Mouse (Mus musculus) monocyte, adult 5-6 weeks (primary cell): ENCODE results near the gene Avl9. TPM values are rescaled to one million over a fixed set of nuclear protein-coding genes. Genes with fewer than 3 reads are reported as not detected.

Experiments
- ATAC-seq: fragments of 153-309, 156-312 bp; replicated peaks from 2 replicates; pipeline ENCODE4 v1.8.0; 2017; ENCODE audit warnings: mild to moderate bottlenecking; ENCODE audit not compliant: low TSS enrichment, insufficient number of reproducible peaks, severe bottlenecking, poor library complexity, low FRiP score
- total RNA-seq: library from RNA; stranded (forward); fragments of 200-1000, 200-491, 200-594 nt; gene quantifications from 3 replicates; pipeline ENCODE4 v1.2.3, GENCODE M21; 2017

The Avl9 gene
- total RNA-seq = 62.7 to 80.8 TPM (median 66.0 TPM) in 3 replicates

- ATAC-seq = peak; percentile 99
Observed at GRCm38 (mm10) chr6:56714574-56715269, at the start of gene Avl9. TSS of gene Avl9 (plus strand) at chr6:56714899.

GRCm38 (mm10) chr6:56688238-56688637 is 26.5 kb upstream of the Avl9 start:
- no peak for ATAC-seq

- ATAC-seq = peak; percentile 63
Observed at GRCm38 (mm10) chr6:56691205-56691604, 23.5 kb upstream of the Avl9 start.

GRCm38 (mm10) chr6:56692445-56692844 is 22.3 kb upstream of the Avl9 start:
- no peak for ATAC-seq

GRCm38 (mm10) chr6:56703931-56704900 is 10.5 kb upstream of the Avl9 start, which contains the start of gene Lsm5:
TSS of gene Lsm5 (minus strand) at chr6:56704710.
- peak; percentile 99 for ATAC-seq

- ATAC-seq = no peak
Observed at GRCm38 (mm10) chr6:56714186-56714573, 519 bp upstream of the Avl9 start.

GRCm38 (mm10) chr6:56715270-56715666 is 569 bp downstream of the Avl9 start:
- peak; percentile 10; the same call in 1 of the 2 replicates for ATAC-seq

- no peak for ATAC-seq
Observed at GRCm38 (mm10) chr6:56719071-56719470, 4.4 kb downstream of the Avl9 start.

GRCm38 (mm10) chr6:56720877-56721276 is 6.2 kb downstream of the Avl9 start:
- no peak for ATAC-seq

GRCm38 (mm10) chr6:56732545-56732944 is 17.8 kb downstream of the Avl9 start:
- no peak for ATAC-seq

GRCm38 (mm10) chr6:56745950-56746543 is 31.3 kb downstream of the Avl9 start:
- no peak for ATAC-seq

GRCm38 (mm10) chr6:56753719-56754118 is 39.0 kb downstream of the Avl9 start:
- no peak for ATAC-seq

GRCm38 (mm10) chr6:56756117-56756516 is 41.4 kb downstream of the Avl9 start:
- ATAC-seq = no peak

- ATAC-seq = no peak
Observed at GRCm38 (mm10) chr6:56759324-56759723, 44.6 kb downstream of the Avl9 start.

- ATAC-seq = no peak
Observed at GRCm38 (mm10) chr6:56765265-56765664, 50.6 kb downstream of the Avl9 start.

- no peak for ATAC-seq
Observed at GRCm38 (mm10) chr6:56765696-56766095, 51.0 kb downstream of the Avl9 start.

- no peak for ATAC-seq
Observed at GRCm38 (mm10) chr6:56775816-56776215, 61.1 kb downstream of the Avl9 start.

- no peak for ATAC-seq
Observed at GRCm38 (mm10) chr6:56779636-56780035, 64.9 kb downstream of the Avl9 start.

- ATAC-seq = no peak
Observed at GRCm38 (mm10) chr6:56783561-56784272, 69.0 kb downstream of the Avl9 start.
